Mouse (Mus musculus) spleen, adult 2 months (tissue): ENCODE results near the gene Alad.

Experiments
- CTCF ChIP-seq: fragments of 200-500 bp; IDR thresholded peaks from 2 replicates; pipeline ENCODE4 v1.5.1; 2011; ENCODE audit warnings: mild to moderate bottlenecking, inconsistent platforms; ENCODE audit not compliant: insufficient read depth, insufficient read length, insufficient replicate concordance; ENCODE audit errors: extremely low read depth
- POLR2A ChIP-seq: fragments of 200-500 bp; IDR thresholded peaks from 2 replicates; pipeline ENCODE4 v1.6.1; 2011; ENCODE audit warnings: low read depth, low read length, inconsistent platforms

GRCm38 (mm10) chr4:62460348-62460747, 59.4 kb downstream of the Alad start:
- TF ChIP-seq CTCF (no peak), POLR2A (no peak)
